Mouse (Mus musculus) urinary bladder, postnatal 4 days (tissue): Measurements from ENCODE around the gene Ankra2.

Experiments
- DNase-seq, 2 experiments: peaks; one replicate each; pipeline ENCODE4 v3.0.0; 2021 to 2022; ENCODE audit warnings: low spot score in 2 of 2

Gene Ankra2

DNA sequence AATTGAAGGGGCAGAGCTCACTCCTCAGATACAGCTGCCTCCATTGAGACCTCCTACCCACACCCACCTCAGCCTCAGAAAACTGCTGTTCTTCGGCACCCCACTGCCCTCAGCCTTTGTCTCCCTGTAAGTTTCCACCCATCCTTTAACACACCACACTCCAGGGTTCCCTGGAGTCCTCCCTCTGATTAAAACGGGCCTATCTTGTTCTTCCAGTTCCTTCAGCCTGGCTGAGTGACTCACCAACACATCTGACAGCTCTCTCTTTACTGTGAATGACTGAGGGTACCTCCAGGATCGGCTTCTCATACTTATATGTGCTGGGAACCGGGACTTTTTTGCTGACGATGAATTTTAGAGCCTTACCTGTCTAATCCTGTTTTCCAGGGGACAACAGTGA, 33.2 kb downstream of the Ankra2 start:
- no peak for DNase-seq

DNA sequence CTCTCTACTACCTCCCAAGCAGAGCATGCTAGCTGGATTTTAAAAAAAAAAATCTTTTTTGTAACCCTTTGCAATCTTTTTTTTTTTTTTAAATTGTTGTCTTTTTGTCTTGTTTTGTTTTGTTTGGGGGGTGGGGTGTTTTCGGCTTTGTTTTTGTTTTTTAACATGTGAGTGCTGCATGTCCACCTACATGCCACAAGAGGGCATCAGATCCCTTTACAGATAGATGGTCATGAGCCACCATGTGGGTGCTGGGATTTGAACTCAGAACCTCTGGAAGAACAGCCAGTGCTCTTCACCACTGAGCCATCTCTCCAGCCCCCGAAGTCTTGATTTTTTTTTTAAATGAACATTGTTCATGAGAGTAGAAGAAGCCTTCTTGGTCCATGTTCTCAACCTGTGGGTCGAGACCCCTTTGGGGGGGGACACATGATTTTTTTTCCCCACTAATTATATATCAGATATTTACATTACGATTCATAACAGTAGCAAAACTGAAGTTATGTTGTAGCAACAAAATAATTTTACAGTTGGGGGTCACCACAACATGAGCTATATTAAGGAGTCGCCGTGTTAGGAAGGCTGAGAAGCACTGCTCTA, 35.1 kb downstream of the Ankra2 start:
- no peak for DNase-seq

DNA sequence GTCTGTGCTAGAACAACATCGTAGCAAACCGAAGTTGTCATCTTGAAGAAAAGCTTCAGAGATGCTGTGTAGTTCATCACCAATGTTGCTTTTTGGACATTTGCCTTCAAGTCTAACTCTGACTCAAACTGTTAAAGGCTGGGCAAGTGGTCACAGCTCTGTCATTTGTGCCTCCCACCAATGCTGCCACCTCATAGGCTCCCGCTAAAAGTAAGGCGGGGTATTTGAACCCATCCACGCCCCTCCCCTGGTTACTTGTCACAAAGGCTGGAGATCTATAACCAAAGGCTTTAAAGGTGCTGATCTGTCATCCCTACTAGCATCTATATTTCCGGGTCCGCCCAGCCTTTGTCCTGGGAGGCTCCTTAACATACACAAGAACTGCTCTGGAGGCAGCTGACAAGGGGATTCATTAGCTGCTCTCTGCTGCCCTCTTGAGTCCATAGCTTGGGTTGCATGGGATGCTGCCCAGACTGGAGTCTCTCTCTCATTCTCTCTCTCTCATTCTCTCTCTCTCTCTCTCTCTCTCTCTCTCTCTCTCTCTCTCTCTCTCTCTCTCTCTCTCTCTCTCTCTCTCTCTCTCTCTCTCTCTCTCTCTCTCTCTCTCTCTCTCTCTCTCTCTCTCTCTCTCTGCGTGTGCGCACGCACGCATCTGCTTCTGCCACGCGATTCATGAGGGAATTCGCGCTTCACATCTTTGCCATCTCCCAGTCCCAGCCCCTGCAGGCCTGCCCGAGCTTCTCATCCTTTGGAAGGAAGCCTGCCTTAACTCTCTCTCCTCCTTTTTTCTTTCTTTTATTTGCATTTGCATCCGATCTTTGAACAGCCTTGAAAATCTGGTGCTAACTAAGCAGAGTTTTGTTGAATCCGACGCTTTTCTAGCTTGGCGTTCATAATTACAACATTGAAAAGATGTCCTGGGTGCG, 36.2 kb downstream of the Ankra2 start:
- peak; percentile 56 to 79 for DNase-seq

DNA sequence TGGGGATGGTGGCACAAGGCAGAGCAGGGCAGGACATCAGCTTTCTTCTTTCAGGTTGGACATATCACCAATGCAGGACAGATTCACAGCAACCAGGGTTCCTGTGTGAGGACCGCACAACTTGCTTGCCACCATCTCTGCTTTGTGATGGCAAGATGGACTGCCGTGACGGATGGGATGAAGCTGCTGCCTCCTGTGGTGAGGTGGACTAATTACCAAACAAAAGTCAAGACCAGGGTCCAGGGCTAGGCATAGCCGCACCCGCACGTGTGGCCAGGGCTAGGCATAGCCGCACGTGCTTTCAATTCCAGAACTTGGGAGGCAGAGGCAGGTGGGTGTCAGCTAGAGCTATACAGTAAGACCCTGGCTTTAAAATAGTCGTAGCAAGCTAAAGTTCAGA, 42.4 kb downstream of the Ankra2 start:
- DNase-seq, result no peak

DNA sequence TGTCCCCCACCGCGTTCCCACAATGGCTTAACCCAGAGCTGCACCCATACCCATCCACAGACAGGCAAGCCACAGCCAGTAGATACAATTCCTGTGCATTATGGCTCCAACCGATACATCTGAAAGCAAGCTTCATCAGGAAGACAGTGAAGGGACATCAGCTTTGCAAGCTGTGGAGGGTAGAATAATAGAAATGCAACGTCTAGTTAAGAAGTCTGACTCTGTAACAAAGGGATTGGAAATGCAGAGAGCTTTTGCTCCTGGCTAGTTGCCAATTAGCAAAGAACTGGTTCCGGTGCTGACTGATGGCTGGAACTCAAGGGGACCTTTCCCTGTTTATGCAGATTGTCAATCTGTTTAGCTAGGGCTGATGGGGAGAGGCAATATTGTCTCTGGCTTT, 43.5 kb downstream of the Ankra2 start:
- no peak for DNase-seq

DNA sequence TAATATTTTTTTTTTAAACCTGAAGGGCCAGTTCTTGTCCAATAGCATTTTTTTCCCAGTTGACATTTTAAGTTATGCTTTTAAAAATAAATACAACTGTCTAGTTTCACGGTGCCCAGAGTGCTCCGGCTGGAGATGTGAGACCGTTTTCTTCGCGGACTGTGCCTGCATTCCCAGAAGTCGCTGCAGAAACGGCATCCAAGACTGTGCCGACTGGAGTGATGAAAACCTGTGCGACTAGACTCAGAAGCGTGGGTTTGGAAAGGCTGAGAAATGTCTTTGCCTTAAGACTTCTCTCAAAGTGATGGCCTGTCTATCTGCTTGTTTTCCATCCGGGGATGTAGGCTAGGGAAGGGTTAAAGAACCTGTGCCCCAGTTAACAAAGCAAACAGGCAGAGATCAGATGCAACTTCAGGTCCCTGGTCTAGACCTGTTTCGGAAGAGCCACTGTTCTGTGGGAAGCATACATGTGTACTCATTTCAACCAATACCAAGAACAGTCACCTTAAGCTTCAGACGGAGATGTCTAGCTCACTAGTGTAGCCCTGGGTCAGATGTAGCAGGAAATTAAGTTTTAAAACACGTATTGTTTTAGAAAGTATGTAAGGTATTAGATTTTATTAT, 44.1 kb downstream of the Ankra2 start:
- DNase-seq, result no peak

DNA sequence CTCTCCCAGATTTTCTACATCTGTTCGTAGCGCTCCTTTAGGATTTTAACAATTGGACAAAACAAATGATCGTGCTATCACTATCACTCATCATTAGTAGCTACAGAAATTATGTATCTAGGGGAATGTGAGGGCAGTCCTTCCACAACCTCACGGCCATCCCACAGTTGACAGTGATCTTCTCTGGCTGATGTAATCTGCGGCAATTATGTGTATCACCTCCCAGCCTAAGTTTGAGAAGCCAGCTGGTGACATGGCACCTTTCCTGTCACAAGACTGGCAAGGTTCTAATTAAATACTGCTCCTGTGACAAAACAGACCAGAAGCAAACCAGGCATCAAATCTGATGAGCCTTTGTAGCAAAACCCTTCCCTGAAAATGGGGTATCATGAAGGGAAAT, 45.1 kb downstream of the Ankra2 start:
- DNase-seq, result no peak

DNA sequence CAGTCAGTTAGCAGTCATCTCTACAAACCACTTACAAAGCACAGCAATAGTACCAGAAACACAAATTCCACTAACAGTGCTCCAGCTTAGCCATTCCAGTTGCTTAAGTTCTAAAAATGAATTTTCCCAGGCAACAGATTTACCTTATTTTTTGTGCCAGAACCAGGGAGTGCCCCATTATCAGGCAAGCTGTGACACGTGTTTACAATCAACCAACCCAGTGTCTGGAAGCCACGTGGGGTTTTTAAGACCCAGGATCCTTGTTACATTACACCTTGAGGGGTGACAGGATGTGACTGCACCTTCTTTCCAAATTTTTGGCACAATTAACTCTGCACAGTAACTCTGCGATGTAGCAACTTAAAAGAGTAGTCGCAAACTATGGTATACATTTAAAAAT, 45.9 kb downstream of the Ankra2 start:
- no peak for DNase-seq

DNA sequence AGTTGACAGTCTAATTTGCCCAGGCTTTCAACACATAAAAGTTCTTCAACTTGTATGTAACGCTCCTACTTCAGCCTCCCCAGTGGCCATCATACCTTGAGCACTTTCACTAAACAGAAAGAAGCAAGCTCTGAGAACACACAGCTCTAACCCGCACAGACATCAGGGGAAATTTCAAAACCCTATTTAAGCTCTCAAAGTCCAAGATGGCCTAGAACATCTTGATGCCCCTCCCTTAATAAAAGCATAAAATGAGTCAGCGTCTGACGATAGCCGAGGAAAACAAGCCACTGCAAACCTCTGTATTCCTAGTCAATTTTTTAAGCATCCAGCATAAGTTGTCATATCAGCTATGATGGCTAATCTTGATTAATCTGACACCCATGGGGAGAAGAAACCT, 48.7 kb downstream of the Ankra2 start:
- no peak for DNase-seq

DNA sequence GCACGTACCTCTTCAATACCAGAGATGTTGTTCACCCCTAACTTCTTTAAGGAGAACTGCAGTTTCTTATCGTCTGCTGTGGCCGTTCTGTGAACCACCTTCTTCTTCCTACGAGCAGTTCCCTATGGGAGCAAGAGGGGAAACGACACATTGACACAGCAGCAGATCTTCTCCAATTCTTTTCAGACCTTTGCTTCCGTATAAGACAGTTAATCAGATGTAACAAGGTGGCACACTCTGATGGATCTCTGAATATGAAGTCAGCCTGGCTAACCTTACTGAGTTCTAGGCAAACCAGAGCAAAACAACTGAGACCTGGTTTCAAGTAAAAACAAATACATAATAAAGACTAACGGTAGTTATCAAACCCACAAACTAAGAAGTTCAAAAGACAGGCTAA, 50.8 kb downstream of the Ankra2 start:
- DNase-seq, result no peak

DNA sequence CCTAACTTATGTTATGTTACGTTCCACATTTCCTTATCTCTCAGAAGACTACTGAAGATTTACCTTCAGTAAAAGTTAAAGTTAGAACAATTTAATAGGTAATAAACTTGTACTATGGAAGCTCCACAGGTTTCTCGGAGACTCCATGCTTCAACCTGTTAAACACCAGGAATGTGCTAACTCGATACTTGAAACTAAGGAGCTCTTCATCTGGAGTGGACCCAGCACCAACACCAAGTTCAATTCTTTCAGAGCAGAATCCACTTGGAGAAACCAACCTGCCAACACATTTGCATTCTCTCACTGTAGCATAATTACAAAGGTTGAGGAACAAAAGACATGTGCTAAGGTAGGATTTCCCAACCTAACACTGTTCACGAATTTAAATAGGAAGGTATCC, 52.2 kb downstream of the Ankra2 start:
- DNase-seq, result no peak

DNA sequence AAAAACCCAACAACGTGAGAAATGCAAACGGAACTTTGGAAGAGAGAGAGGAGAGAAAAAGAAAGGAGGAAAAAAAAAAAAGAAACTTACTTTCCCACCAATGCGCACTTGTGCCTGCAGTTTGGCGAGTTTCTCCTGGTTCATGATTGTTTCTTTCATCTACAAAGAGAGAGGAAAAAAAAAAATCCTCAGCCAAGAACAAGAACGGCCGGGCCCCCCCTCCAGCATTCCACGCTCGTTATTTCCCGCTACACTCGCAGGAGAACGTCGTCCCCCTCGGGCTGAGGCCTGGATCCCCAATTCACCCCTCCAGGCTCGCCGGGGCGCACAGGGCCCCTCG, 53.2 kb downstream of the Ankra2 start:
- no peak for DNase-seq

DNA sequence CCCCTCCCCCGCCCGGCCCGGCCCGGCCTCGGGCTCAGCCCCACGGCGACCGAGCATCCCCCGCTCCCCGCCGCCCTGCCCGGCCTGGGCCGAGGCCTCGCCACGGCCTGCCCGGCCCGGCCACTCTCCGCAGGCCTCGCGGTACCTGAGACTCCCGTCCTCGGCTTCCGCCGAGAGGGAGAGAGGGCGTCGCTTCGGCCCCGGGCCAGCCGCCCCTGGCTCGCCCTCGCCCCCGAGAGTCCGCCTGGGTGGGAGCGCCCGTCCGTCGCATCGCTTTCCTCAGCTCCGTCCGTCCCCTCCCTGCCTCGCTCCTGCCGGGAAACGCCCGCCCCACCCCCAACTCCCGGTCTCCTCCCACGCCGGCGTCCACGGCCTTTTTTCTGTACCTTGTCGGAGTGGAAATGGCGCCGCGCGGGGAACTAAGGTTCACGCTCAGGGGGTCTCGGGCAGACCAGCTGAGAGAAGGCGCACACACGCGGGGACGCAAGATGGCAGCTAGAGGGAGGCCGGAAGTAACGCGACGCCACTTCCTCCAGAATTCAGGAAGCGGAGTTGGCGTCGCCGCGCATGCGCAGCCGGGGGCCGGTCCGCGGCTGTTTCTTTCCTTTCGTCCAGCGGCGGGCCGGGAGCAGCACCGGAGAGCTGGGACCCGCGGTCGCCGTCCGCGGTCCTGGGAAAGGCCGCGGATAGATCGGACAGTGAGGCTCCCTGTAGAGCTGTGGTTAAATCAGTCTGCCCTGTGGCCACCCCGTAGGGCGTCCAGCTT, 53.8 kb downstream of the Ankra2 start, which contains the start of gene Btf3:
Gene Btf3 (minus strand): TSS at position 527 of the 766 bp plus-strand sequence.
- DNase-seq, result peak; percentile 91 to 93

DNA sequence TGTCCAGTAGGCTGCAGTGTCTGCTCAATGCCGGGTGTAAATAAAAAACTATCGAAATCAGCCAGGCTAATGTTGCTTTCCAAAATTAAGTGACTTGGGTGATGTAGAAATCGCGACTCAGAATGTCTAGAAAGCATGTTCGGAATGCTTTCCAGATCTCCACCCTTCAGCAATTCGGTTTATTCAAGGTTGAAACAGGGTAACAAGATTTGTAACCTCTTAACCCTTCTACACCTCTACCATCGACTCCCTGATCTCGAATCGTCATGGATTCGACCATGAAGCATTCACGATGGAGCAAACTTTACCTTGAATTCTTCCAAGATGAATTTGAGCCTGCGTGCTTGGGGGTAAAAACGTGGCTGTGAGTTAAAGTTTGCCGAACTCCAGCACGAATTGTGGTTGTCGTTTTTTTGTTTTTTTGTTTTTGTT, 54.4 kb downstream of the Ankra2 start:
- no peak for DNase-seq

DNA sequence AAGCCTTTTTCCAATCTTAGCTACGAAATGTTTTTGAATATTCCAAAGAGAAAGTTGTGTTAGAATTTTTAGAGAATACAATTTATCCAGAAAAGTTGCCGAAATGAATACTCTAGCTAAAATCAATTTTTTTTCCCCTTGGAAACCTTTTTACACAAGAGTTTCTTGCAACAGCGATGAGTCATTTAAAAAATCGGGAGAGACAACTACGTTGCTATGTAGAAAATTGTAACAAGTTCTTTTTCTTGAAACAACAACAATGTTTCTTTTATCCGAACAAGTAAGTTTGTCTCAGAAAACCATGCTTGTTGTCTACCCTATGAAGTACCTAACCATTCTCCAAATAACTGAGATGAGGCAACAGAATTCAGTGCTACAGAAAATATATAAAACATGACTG, 55.0 kb downstream of the Ankra2 start:
- DNase-seq, result no peak
